Mouse (Mus musculus) c-Kit-positive CD71-negative TER-119-negative erythroid progenitor cells, embryonic 14.5 days (primary cell): ENCODE measurements at regions not wholly inside any gene's neighbourhood (a gene's known extent, or its start where the extent isn't known, plus 50 kb on each side); places are given as distances from the start of the nearest gene placed in this dataset.

ENCODE experiments used
- DNase-seq: peaks from one replicate; pipeline ENCODE4 v3.0.0-alpha.2; 2013; ENCODE audit warnings: low read depth

GRCm38 (mm10) chr12:12819746-12820145 lies 122.0 kb downstream of the Mycn start:
- no peak for DNase-seq

- DNase-seq: no peak
Measured at GRCm38 (mm10) chr12:12814693-12815092, 127.0 kb downstream of the Mycn start.

- DNase-seq: no peak
Measured at GRCm38 (mm10) chr12:12812873-12813272, 128.8 kb downstream of the Mycn start.

- DNase-seq: no peak
Measured at GRCm38 (mm10) chr12:12810943-12811342, 130.8 kb downstream of the Mycn start.

- no peak for DNase-seq
Measured at GRCm38 (mm10) chr12:12810159-12810885, 131.4 kb downstream of the Mycn start.

- no peak for DNase-seq
Measured at GRCm38 (mm10) chr12:12808120-12808519, 133.6 kb downstream of the Mycn start.

- no peak for DNase-seq
Measured at GRCm38 (mm10) chr12:12803602-12804001, 138.1 kb downstream of the Mycn start.

- DNase-seq: no peak
Measured at GRCm38 (mm10) chr12:12802396-12802795, 139.3 kb downstream of the Mycn start.

- DNase-seq: no peak
Measured at GRCm38 (mm10) chr12:12801700-12802099, 140.0 kb downstream of the Mycn start.

- no peak for DNase-seq
Measured at GRCm38 (mm10) chr12:12800120-12800519, 141.6 kb downstream of the Mycn start.

GRCm38 (mm10) chr12:12789052-12789451 lies 152.7 kb downstream of the Mycn start:
- DNase-seq: no peak

GRCm38 (mm10) chr12:12788263-12788852 lies 153.4 kb downstream of the Mycn start:
- DNase-seq: no peak

GRCm38 (mm10) chr12:12787608-12788262 lies 154.0 kb downstream of the Mycn start:
- no peak for DNase-seq

GRCm38 (mm10) chr12:12787161-12787560 lies 154.6 kb downstream of the Mycn start:
- no peak for DNase-seq

GRCm38 (mm10) chr12:12783699-12784605 lies 157.8 kb downstream of the Mycn start:
- no peak for DNase-seq

GRCm38 (mm10) chr12:12781526-12781925 lies 160.2 kb downstream of the Mycn start:
- DNase-seq: no peak

- DNase-seq: no peak
Measured at GRCm38 (mm10) chr12:12778563-12779256, 163.0 kb downstream of the Mycn start.

- no peak for DNase-seq
Measured at GRCm38 (mm10) chr12:12777422-12777821, 164.3 kb downstream of the Mycn start.

GRCm38 (mm10) chr12:12776783-12777182 lies 164.9 kb downstream of the Mycn start:
- DNase-seq: no peak

- no peak for DNase-seq
Measured at GRCm38 (mm10) chr12:12770970-12771369, 170.7 kb downstream of the Mycn start.

GRCm38 (mm10) chr12:12766510-12767304 lies 175.0 kb downstream of the Mycn start:
- no peak for DNase-seq
